Mouse (Mus musculus) limb, embryonic 11.5 days (tissue): Measurements from ENCODE around the gene Gm11020. TPM values are rescaled to one million over a fixed set of nuclear protein-coding genes. Genes with fewer than 3 reads are reported as not detected.

Experiments used
- ATAC-seq: fragments of 200-750 bp; cut with Nextera tagmentation; 2 replicates; pipeline ENCODE4 v1.8.0; 2017; ENCODE audit warnings: low read depth; ENCODE audit not compliant: insufficient number of reproducible peaks, low FRiP score, low TSS enrichment
- DNase-seq: peaks from one replicate; pipeline ENCODE4 v3.0.0-alpha.2; 2015; ENCODE audit warnings: low spot score
- H3K27ac ChIP-seq: fragments of 300-500 bp; sonication (generic); replicated peaks from 2 replicates; pipeline ENCODE4 v1.5.1; 2014; ENCODE audit warnings: low read depth, mild to moderate bottlenecking, low read length
- H3K27me3 ChIP-seq: fragments of 300-500 bp; sonication (generic); 2 replicates; pipeline ENCODE4 v1.6.1; 2014; ENCODE audit warnings: mild to moderate bottlenecking, low read length, mixed read lengths; ENCODE audit not compliant: control insufficient read depth, insufficient read depth
- H3K36me3 ChIP-seq: fragments of 300-500 bp; sonication (generic); 2 replicates; pipeline ENCODE4 v1.6.1; 2014; ENCODE audit warnings: mild to moderate bottlenecking, low read length, moderate library complexity, mixed read lengths; ENCODE audit not compliant: control insufficient read depth, insufficient read depth
- H3K4me1 ChIP-seq: fragments of 300-500 bp; sonication (generic); 2 replicates; pipeline ENCODE4 v1.6.1; 2014; ENCODE audit warnings: low read length, mixed read lengths; ENCODE audit not compliant: control insufficient read depth, insufficient read depth
- H3K4me2 ChIP-seq: fragments of 300-500 bp; sonication (generic); 2 replicates; pipeline ENCODE4 v1.6.1; 2014; ENCODE audit warnings: low read depth, mild to moderate bottlenecking, moderate library complexity; ENCODE audit not compliant: severe bottlenecking
- H3K4me3 ChIP-seq: fragments of 300-500 bp; sonication (generic); 2 replicates; pipeline ENCODE4 v1.5.1; 2014; ENCODE audit warnings: low read depth, low read length
- H3K9ac ChIP-seq: fragments of 300-500 bp; sonication (generic); 2 replicates; pipeline ENCODE4 v1.6.1; 2014; ENCODE audit warnings: mild to moderate bottlenecking, low read length
- H3K9me3 ChIP-seq: fragments of 300-500 bp; sonication (generic); 2 replicates; pipeline ENCODE4 v1.6.1; 2016; ENCODE audit warnings: low read length; ENCODE audit not compliant: control insufficient read depth
- WGBS: fragments of 180-500 bp; shearing (Covaris S2); extraction: QIAGEN DNeasy Blood & Tissue Kit; methylation state at CpG from one replicate; pipeline ENCODE4 v1.1.7; 2014; 5-methylcytosine and 5-hydroxymethylcytosine counted together
- polyA plus RNA-seq: library from polyadenylated mRNA; unstranded; fragments of >200 nt; fragmentation: Nextera tagmentation; extraction: Ambion mirVana; gene quantifications from 2 replicates; pipeline ENCODE4 v1.2.1, GENCODE M21; 2014

The Gm11020 gene
- polyA plus RNA-seq, 1 experiment from 2014 or later = not detected

GRCm38 (mm10) chr8:104346706-104347105, 25.3 kb downstream of the Gm11020 start:
- Histone ChIP-seq H3K36me3 (0 out of 2 replicates have a peak, but pooled peaks cover 2% of the 10 kb centered on the region), H3K27me3 (no peaks in the 10 kb centered on the region)

GRCm38 (mm10) chr8:104348971-104349370, 27.6 kb downstream of the Gm11020 start:
- no peak overlapping the region for H3K9ac ChIP-seq
- DNase-seq (no peak), ATAC-seq (no peak)
- no peaks in the 10 kb centered on the region for H3K4me1 ChIP-seq
- H3K27ac ChIP-seq = no peak overlapping the region
- 0 out of 2 replicates have a peak, but pooled peaks cover 2% of the 10 kb centered on the region for H3K36me3 ChIP-seq
- H3K27me3 ChIP-seq = no peaks in the 10 kb centered on the region
- H3K4me2 ChIP-seq = no peak overlapping the region
- WGBS = 88% methylated on average over 5 of the region's 5 CpGs
- H3K9me3 ChIP-seq = no peaks in the 10 kb centered on the region
- no peak overlapping the region for H3K4me3 ChIP-seq

More at GRCm38 (mm10) chr8:104346706-104347105, 25.3 kb downstream of the Gm11020 start:
- no peak overlapping the region for H3K27ac ChIP-seq
- no peak for ATAC-seq
- H3K4me1 ChIP-seq = no peaks in the 10 kb centered on the region
- H3K4me3 ChIP-seq = no peak overlapping the region
- DNase-seq = no peak
- no peak overlapping the region for H3K9ac ChIP-seq
- WGBS = 58% methylated on average over 12 of the region's 12 CpGs
- no peaks in the 10 kb centered on the region for H3K9me3 ChIP-seq
- no peak overlapping the region for H3K4me2 ChIP-seq

GRCm38 (mm10) chr8:104350047-104350446, 28.7 kb downstream of the Gm11020 start:
- Histone ChIP-seq H3K36me3 (0 out of 2 replicates have a peak, but pooled peaks cover 2% of the 10 kb centered on the region), H3K27me3 (no peaks in the 10 kb centered on the region)
- 78% methylated on average over 13 of the region's 13 CpGs for WGBS

GRCm38 (mm10) chr8:104353186-104353585, 31.8 kb downstream of the Gm11020 start:
- 78% methylated on average over 5 of the region's 5 CpGs for WGBS
- DNase-seq = no peak
- no peaks in the 10 kb centered on the region for H3K4me1 ChIP-seq
- no peak overlapping the region for H3K27ac ChIP-seq
- ATAC-seq = no peak
- H3K4me2 ChIP-seq = no peak overlapping the region
- H3K9ac ChIP-seq = no peak overlapping the region
- H3K36me3 ChIP-seq = 0 out of 2 replicates have a peak, but pooled peaks cover 2% of the 10 kb centered on the region
- H3K4me3 ChIP-seq = no peak overlapping the region
- H3K9me3 ChIP-seq = no peaks in the 10 kb centered on the region
- no peaks in the 10 kb centered on the region for H3K27me3 ChIP-seq

More at GRCm38 (mm10) chr8:104350047-104350446, 28.7 kb downstream of the Gm11020 start:
- H3K27ac ChIP-seq = no peak overlapping the region
- DNase-seq (no peak), ATAC-seq (no peak)
- no peak overlapping the region for H3K4me3 ChIP-seq
- no peaks in the 10 kb centered on the region for H3K4me1 ChIP-seq
- H3K9me3 ChIP-seq = no peaks in the 10 kb centered on the region
- no peak overlapping the region for H3K4me2 ChIP-seq
- H3K9ac ChIP-seq = no peak overlapping the region

GRCm38 (mm10) chr8:104354504-104354903, 33.1 kb downstream of the Gm11020 start:
- ATAC-seq (peak; percentile 39; the same call in 1 of the 2 replicates), DNase-seq (no peak)
- no peak overlapping the region for H3K9ac ChIP-seq
- no peak overlapping the region for H3K4me3 ChIP-seq
- H3K4me2 ChIP-seq = no peak overlapping the region
- no peaks in the 10 kb centered on the region for H3K36me3 ChIP-seq
- H3K9me3 ChIP-seq = no peaks in the 10 kb centered on the region
- H3K27me3 ChIP-seq = no peaks in the 10 kb centered on the region
- no peaks in the 10 kb centered on the region for H3K4me1 ChIP-seq
- WGBS = 96% methylated on average over 10 of the region's 10 CpGs
- no peak overlapping the region for H3K27ac ChIP-seq

- Histone ChIP-seq H3K9me3 (no peaks in the 10 kb centered on the region), H3K36me3 (no peaks in the 10 kb centered on the region), H3K27me3 (no peaks in the 10 kb centered on the region), H3K9ac (no peak overlapping the region), H3K27ac (no peak overlapping the region), H3K4me1 (no peaks in the 10 kb centered on the region), H3K4me3 (no peak overlapping the region), H3K4me2 (no peak overlapping the region)
- no peak for ATAC-seq
- no peak for DNase-seq
- 80% methylated on average over 3 of the region's 3 CpGs for WGBS
These were observed 37.3 kb downstream of the Gm11020 start for GRCm38 (mm10) chr8:104358637-104359036.

- WGBS = 82% methylated on average over 15 of the region's 15 CpGs
- Histone ChIP-seq H3K36me3 (no peaks in the 10 kb centered on the region), H3K9me3 (no peaks in the 10 kb centered on the region), H3K4me2 (no peak overlapping the region), H3K4me3 (no peak overlapping the region), H3K4me1 (no peaks in the 10 kb centered on the region), H3K27ac (no peak overlapping the region), H3K27me3 (no peaks in the 10 kb centered on the region), H3K9ac (no peak overlapping the region)
- no peak for ATAC-seq
- DNase-seq = no peak
These were observed 38.5 kb downstream of the Gm11020 start for GRCm38 (mm10) chr8:104359778-104360456.

- DNase-seq (no peak), ATAC-seq (no peak)
- H3K4me1 ChIP-seq = no peaks in the 10 kb centered on the region
- no peak overlapping the region for H3K27ac ChIP-seq
- no peaks in the 10 kb centered on the region for H3K36me3 ChIP-seq
- H3K4me3 ChIP-seq = no peak overlapping the region
- H3K27me3 ChIP-seq = no peaks in the 10 kb centered on the region
- H3K9me3 ChIP-seq = no peaks in the 10 kb centered on the region
- H3K4me2 ChIP-seq = no peak overlapping the region
- no peak overlapping the region for H3K9ac ChIP-seq
- WGBS = 87% methylated on average over 9 of the region's 9 CpGs
These were observed 44.3 kb downstream of the Gm11020 start for GRCm38 (mm10) chr8:104365695-104366094.
